Mouse (Mus musculus): ENCODE data around the gene Pax7.

Gene Pax7

GRCm38 (mm10) chr4:139747190-139747936, 86.0 kb downstream of the Pax7 start:
- no peak for DNase-seq (ENCODE audit: low spot score)

DNA sequence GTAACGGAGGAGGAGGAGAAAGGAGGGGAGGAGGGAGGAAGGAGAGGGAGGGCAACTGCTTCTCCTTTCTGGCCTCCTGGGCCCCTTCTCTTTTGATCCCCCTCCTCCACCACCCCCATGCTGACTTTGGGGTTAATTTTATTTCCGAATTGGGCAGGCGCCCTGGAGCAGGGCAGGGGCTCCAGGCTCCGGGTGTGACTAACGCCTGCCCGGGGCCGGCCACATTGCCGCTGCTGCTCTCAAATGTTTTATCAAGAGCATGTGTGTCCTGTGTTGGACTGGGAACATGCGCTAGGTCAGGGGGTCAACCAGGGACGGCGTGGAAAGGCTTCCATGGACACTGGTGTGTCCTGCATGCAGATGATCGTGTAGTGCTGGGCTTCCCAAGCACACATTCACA, 87.2 kb downstream of the Pax7 start:
- no peak for DNase-seq (ENCODE audit: low spot score)

DNA sequence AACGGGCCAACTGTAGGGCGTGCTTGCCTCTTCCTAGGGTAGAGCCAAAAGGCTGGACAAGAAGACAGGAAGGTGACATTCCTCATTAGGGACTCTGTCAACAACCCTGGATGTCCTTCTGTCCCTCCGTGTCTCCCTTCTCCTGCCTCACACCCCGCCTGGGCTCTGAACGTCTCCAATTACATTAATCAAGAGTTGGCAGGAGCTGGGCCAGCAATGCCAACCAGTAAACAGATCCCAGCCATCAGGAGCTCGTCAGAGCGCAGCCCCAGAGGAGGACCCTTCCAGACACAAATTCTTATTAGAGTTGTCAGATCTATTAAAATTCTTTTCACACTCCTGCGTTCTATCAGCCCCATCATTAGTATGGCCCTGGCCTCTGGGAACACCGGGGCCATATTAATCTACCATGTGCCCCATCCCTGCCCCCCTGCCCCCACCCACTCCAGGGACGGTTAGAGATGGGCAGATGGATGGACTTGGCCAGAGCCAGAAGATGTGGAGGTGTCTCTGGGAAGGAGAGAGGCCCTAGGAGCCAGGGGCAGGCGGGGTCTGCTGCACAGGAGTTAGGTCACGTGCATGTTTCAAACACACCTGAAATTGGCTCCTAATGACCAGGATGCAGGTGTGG, 88.4 kb downstream of the Pax7 start:
- no peak for DNase-seq (ENCODE audit: low spot score)

GRCm38 (mm10) chr4:139743626-139744025, 89.7 kb downstream of the Pax7 start:
- no peak for DNase-seq (ENCODE audit: low spot score)

DNA sequence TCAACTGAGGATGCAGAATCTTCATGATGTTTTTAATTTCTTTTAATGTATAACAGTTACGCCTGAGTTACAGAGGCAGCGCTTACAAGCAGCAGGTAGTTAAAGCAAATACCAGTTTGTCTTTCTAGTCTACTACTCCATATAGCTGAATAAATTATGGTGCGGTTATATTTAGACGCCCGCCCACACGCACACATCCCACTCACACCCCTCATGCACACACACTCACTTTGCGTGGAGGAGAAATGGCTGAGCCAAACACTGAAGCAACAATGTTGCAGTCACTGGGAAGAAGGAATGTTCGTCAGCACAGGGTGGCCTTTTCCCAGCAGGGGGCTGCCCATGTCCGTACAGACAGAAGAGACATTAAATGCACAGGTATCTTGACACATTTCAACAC, 96.3 kb downstream of the Pax7 start:
- no peak for DNase-seq (ENCODE audit: low spot score)

DNA sequence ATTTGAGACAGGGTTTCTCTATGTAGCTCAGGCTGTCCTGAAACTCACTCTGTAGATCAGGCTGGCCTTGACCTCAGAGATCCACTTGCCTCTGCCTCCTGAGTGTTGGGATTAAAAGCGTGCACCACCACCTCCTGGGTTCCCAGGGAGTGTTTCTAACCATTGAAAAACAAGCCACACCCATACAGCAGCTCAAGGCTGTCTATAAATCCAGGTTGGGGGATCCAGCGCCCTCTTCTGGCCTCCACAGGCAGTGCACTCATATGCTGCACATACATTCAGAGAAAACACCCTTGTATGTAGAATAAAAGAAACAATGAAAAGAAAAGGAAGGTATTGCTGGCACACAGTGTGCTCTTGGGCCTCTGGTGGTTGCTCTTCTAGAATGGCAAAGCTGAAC, 106.2 kb downstream of the Pax7 start:
- DNase-seq (ENCODE audit: low spot score) = no peak

GRCm38 (mm10) chr4:139725421-139725820, 107.9 kb downstream of the Pax7 start:
- DNase-seq (ENCODE audit: low spot score) = no peak

GRCm38 (mm10) chr4:139724296-139724695, 109.0 kb downstream of the Pax7 start:
- DNase-seq (ENCODE audit: low spot score) = no peak

- DNase-seq (ENCODE audit: low spot score) = no peak
These were observed 114.3 kb downstream of the Pax7 start for GRCm38 (mm10) chr4:139718978-139719377.

GRCm38 (mm10) chr4:139716477-139717169, 116.7 kb downstream of the Pax7 start:
- DNase-seq (ENCODE audit: low spot score) = peak; percentile 10

- no peak for DNase-seq (ENCODE audit: low spot score)
These were observed 117.9 kb downstream of the Pax7 start for GRCm38 (mm10) chr4:139715241-139715932.

- no peak for DNase-seq (ENCODE audit: low spot score)
These were observed 122.6 kb downstream of the Pax7 start for GRCm38 (mm10) chr4:139710467-139711334.

DNA sequence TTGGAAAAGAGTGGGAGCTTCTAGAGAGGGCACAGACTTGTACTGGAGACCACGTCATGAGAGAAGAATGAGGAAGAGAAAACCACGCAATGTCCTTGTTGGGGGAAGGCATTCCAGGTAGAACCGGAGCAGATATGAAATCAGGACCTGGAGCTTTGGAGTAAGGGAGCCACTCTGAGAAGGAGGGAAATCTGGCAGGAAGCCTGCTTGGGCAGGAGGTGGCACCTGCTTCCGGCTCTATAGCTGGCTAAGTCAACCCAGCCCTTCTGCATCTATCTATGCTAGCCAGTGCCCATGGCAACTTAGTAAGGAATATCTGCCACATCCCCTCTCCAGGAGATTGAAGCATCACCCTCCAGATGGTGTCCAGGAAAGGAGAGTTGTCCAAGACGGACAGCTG, 127.3 kb downstream of the Pax7 start:
- no peak for DNase-seq (ENCODE audit: low spot score)

- DNase-seq (ENCODE audit: low spot score) = no peak
These were observed 129.9 kb downstream of the Pax7 start for GRCm38 (mm10) chr4:139703468-139703867.

GRCm38 (mm10) chr4:139702914-139703313, 130.4 kb downstream of the Pax7 start:
- no peak for DNase-seq (ENCODE audit: low spot score)

GRCm38 (mm10) chr4:139698602-139699001, 134.7 kb downstream of the Pax7 start:
- DNase-seq (ENCODE audit: low spot score) = no peak

DNA sequence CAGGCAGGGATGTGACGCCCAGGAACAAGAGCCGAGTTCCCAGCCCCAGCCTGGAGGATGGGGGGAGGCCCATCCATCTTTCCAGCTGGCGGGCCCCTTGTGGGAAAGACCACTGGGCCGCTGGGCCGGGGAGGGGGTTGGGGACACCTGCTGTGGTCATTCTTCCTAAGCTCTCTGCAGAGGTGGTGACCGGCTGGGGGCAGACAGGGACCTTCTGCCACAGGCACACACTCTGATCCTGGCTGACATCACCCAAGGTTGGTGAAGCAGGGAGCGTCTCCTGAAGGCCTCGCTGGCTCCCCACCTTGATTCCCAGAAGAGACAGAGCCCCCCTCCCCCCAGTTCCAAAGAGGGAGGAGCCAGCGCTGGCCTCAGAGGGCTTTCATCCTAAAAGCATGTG, 135.6 kb downstream of the Pax7 start:
- DNase-seq (ENCODE audit: low spot score) = no peak

DNA sequence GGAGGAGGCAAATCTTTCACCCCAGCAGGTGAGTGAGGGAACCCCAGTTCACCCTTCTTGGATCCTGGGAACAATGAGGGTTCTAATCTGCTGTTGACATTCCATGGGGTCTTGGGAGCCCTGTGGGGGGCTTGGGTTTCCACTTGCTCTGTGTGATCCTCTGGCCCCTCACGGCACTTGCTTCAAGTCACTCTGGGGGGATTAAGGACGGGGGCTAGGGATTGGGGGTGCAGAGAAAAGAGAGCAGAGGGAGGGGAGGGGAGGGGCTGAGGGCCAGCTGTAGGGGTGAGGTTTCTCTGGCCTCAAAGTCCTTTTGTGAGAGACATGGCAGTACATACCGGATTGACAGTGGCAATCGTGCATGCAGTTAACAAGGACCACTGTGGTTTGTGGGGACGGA, 140.0 kb downstream of the Pax7 start:
- DNase-seq (ENCODE audit: low spot score) = no peak

- DNase-seq (ENCODE audit: low spot score) = no peak
These were observed 143.6 kb downstream of the Pax7 start for GRCm38 (mm10) chr4:139689627-139690269.

- DNase-seq (ENCODE audit: low spot score) = no peak
These were observed 145.3 kb downstream of the Pax7 start for GRCm38 (mm10) chr4:139688058-139688457.

All from urinary bladder, postnatal 25 days (tissue).